Mouse (Mus musculus) monocyte, adult 2 months (primary cell): ENCODE results near the gene Simc1.

Experiments
- DNase-seq, 2 experiments: peaks; one replicate each; pipeline ENCODE4 v3.0.0; 2022; ENCODE audit warnings: low spot score in 2 of 2, low read depth in 1 of 2

Simc1 gene

GRCm38 (mm10) chr13:54532134-54532533 lies 28.6 kb downstream of the Simc1 start:
- no peak for DNase-seq

- DNase-seq = no peak
Observed at GRCm38 (mm10) chr13:54548036-54548435, 44.5 kb downstream of the Simc1 start.

GRCm38 (mm10) chr13:54556176-54556575 lies 52.6 kb downstream of the Simc1 start:
- DNase-seq = no peak

GRCm38 (mm10) chr13:54556796-54557195 lies 53.2 kb downstream of the Simc1 start:
- DNase-seq = no peak

GRCm38 (mm10) chr13:54557652-54558051 lies 54.1 kb downstream of the Simc1 start:
- DNase-seq = no peak

- DNase-seq = no peak
Observed at GRCm38 (mm10) chr13:54559656-54560055, 56.1 kb downstream of the Simc1 start.

GRCm38 (mm10) chr13:54560608-54561007 lies 57.0 kb downstream of the Simc1 start:
- DNase-seq = no peak

GRCm38 (mm10) chr13:54562562-54562961 lies 59.0 kb downstream of the Simc1 start:
- DNase-seq = no peak

GRCm38 (mm10) chr13:54564232-54565200 lies 60.9 kb downstream of the Simc1 start:
- no peak for DNase-seq

GRCm38 (mm10) chr13:54565201-54565581 lies 61.6 kb downstream of the Simc1 start, which contains the start of gene 4833439L19Rik:
TSS of gene 4833439L19Rik (minus strand) at chr13:54565435.
- peak; percentile 67 to 87 for DNase-seq

GRCm38 (mm10) chr13:54565594-54566345 lies 62.2 kb downstream of the Simc1 start:
- DNase-seq = no peak

- no peak for DNase-seq
Observed at GRCm38 (mm10) chr13:54568380-54568779, 64.8 kb downstream of the Simc1 start.

GRCm38 (mm10) chr13:54569282-54569681 lies 65.7 kb downstream of the Simc1 start:
- no peak for DNase-seq

GRCm38 (mm10) chr13:54570736-54571135 lies 67.2 kb downstream of the Simc1 start:
- DNase-seq = no peak

GRCm38 (mm10) chr13:54571637-54572036 lies 68.1 kb downstream of the Simc1 start:
- DNase-seq = no peak

- DNase-seq = no peak
Observed at GRCm38 (mm10) chr13:54572621-54573020, 69.0 kb downstream of the Simc1 start.

GRCm38 (mm10) chr13:54574854-54575481 lies 71.4 kb downstream of the Simc1 start, which contains the start of gene Arl10:
TSS of gene Arl10 (plus strand) at chr13:54575015.
- DNase-seq = no peak

GRCm38 (mm10) chr13:54575489-54575888 lies 71.9 kb downstream of the Simc1 start:
- no peak for DNase-seq

- DNase-seq = peak in 1 of 2 experiments; percentile 47
Observed at GRCm38 (mm10) chr13:54577652-54578507, 74.3 kb downstream of the Simc1 start.

GRCm38 (mm10) chr13:54581385-54581784 lies 77.8 kb downstream of the Simc1 start:
- DNase-seq = no peak
